Mouse (Mus musculus) MEL (cell line): ENCODE results near the gene Bach2.

ENCODE experiments used
- CTCF ChIP-seq, 3 experiments: IDR thresholded peaks in 2 of 3; conservative IDR thresholded peaks in 1 of 3; 2 replicates each; pipeline ENCODE4 v1.5.1; 2011 to 2012; ENCODE audit warnings: low read length in 3 of 3, low read depth in 2 of 3, mild to moderate bottlenecking in 2 of 3, improper control_type of control experiment in 1 of 3, inconsistent platforms in 1 of 3, mixed read lengths in 1 of 3, moderate library complexity in 1 of 3; ENCODE audit not compliant: control insufficient read depth in 1 of 3, insufficient read depth in 1 of 3, poor library complexity in 1 of 3, severe bottlenecking in 1 of 3
- KAT2A ChIP-seq: conservative IDR thresholded peaks from 2 replicates; pipeline ENCODE4 v1.6.1; 2012; ENCODE audit warnings: low read depth, low read length, improper control_type of control experiment, inconsistent platforms
- MYC ChIP-seq: IDR thresholded peaks from 2 replicates; pipeline ENCODE4 v1.6.1; 2011; ENCODE audit warnings: low read depth, mild to moderate bottlenecking, low read length, improper control_type of control experiment, moderate library complexity
- USF1 ChIP-seq: IDR thresholded peaks from 2 replicates; pipeline ENCODE4 v1.6.1; 2014; ENCODE audit warnings: low read depth, mild to moderate bottlenecking, inconsistent platforms, low read length, improper control_type of control experiment, moderate library complexity
- USF2 ChIP-seq, 2 experiments: IDR thresholded peaks; 2 replicates each; pipeline ENCODE4 v1.6.1; 2011 to 2012; ENCODE audit warnings: improper control_type of control experiment in 2 of 2, low read length in 2 of 2, borderline replicate concordance in 1 of 2, inconsistent platforms in 1 of 2, low read depth in 1 of 2, mild to moderate bottlenecking in 1 of 2; ENCODE audit not compliant: insufficient read depth in 1 of 2

DNA sequence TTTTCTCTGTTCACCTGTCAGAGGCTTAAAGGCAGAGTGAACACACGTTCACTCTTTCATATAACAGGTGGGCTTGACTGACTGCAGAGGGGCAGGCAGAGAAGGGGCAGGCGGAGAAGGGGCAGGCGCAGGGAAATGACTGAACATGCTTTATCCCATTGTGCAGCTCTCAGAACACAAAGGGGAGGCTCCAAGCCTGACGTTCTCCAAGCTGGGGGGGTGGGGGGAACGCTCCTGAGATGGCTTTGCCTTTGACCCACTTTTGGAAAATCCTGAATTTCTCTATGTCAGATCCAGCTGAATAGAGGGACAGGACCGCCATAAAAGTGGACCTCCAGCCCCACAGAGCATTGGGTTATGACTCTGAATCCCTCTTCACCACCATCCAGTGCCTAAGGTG is 194.3 kb downstream of the Bach2 start:
- TF ChIP-seq CTCF (IDR thresholded peaks at IDR 0.05 in 2 of 3, conservative IDR thresholded peaks at IDR 0.05 in 1 of 3; ENCODE audit: control insufficient read depth in 1 of 3, insufficient read depth in 1 of 3, low read depth in 2 of 3, low read length in 3 of 3, poor library complexity in 1 of 3, severe bottlenecking in 1 of 3) (no peak), USF1 (no peak), USF2 (IDR thresholded peaks at IDR 0.05; ENCODE audit: borderline replicate concordance in 1 of 2, insufficient read depth in 1 of 2, low read depth in 1 of 2, low read length in 2 of 2) (no peak), MYC (no peak), KAT2A (no peak)
